Mouse (Mus musculus): ENCODE measurements around the gene Cct3.

GRCm38 (mm10) chr3:88262346-88262745 lies 34.6 kb upstream of the Cct3 start:
- no peak for TF ChIP-seq CTCF (IDR thresholded peaks at IDR 0.05; ENCODE audit: control insufficient read depth, insufficient read depth, insufficient replicate concordance, low read depth, low read length)
- no peak for TF ChIP-seq POLR2A (IDR thresholded peaks at IDR 0.05; ENCODE audit: control insufficient read depth, low read depth, low read length)

Measured in testis, adult 2 months (tissue).